Mouse (Mus musculus): Measurements from ENCODE around the gene Olig2. TPM values are rescaled to one million over a fixed set of nuclear protein-coding genes. Genes with fewer than 3 reads are reported as not detected.

Gene Olig2
- not detected in 2 replicates for polyA plus RNA-seq (2015; fragmentation: Nextera tagmentation; extraction: Ambion mirVana)

GRCm38 (mm10) chr16:91225233-91226037 is at the start of gene Olig2:
TSS of gene Olig2 (plus strand) at chr16:91225457.
- Histone ChIP-seq H3K27ac (ENCODE audit: low read length) (no peak within 1 kb of the TSS), H3K36me3 (ENCODE audit: control insufficient read depth, insufficient read depth) (no peaks in the 10 kb centered on the region), H3K4me3 (ENCODE audit: low read depth, low read length) (no peak within 1 kb of the TSS), H3K4me1 (ENCODE audit: control insufficient read depth, low read depth, low read length) (no peaks in the 10 kb centered on the region), H3K27me3 (ENCODE audit: control insufficient read depth, insufficient read depth, low read depth, low read length) (peaks cover 100% of the 10 kb centered on the region), H3K9ac (ENCODE audit: low read depth, low read length) (no peak within 1 kb of the TSS), H3K4me2 (ENCODE audit: low read depth, low read length) (no peak within 1 kb of the TSS), H3K9me3 (replicated peaks; ENCODE audit: control insufficient read depth, low read length) (no peaks in the 10 kb centered on the region)
- ATAC-seq (ENCODE audit: low read depth), result no peak
- WGBS (ENCODE audit: insufficient replicate concordance), result under 1% methylated on average over 53 of the region's 53 CpGs

DNA sequence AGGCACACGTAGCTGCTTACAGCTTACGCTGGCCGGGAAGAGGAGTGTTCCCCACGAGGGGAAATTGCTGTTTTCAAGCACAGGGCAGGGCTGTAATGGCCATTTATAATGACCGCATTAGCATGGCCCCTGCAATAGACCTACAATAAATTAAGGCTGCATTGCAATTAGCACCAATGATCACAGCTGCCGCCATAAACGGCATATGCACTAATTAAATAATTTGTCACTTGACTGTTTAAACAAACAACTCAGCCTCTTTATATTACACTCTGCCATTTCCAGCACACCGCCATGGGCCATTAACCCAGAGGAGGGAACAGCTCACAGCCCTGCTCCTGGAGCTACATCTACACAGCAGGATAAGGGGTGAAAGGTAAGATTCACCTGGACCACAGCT is 49.4 kb upstream of the Olig2 start:
- no peaks in the 10 kb centered on the region; the same call in 1 of the 2 replicates for H3K27me3 ChIP-seq (ENCODE audit: control insufficient read depth, insufficient read depth, low read depth, low read length)
- no peak overlapping the region for H3K4me2 ChIP-seq (ENCODE audit: low read depth, low read length)
- WGBS (ENCODE audit: insufficient replicate concordance), result 43% methylated on average over 8 of the region's 8 CpGs
- H3K9ac ChIP-seq (ENCODE audit: low read depth, low read length), result no peak overlapping the region
- no peaks in the 10 kb centered on the region for H3K9me3 ChIP-seq (replicated peaks; ENCODE audit: control insufficient read depth, low read length)
- H3K4me3 ChIP-seq (ENCODE audit: low read depth, low read length), result no peak overlapping the region
- H3K4me1 ChIP-seq (ENCODE audit: control insufficient read depth, low read depth, low read length), result no peaks in the 10 kb centered on the region
- ATAC-seq (ENCODE audit: low read depth), result no peak
- no peaks in the 10 kb centered on the region for H3K36me3 ChIP-seq (ENCODE audit: control insufficient read depth, insufficient read depth)
- no peak overlapping the region for H3K27ac ChIP-seq (ENCODE audit: low read length)

DNA sequence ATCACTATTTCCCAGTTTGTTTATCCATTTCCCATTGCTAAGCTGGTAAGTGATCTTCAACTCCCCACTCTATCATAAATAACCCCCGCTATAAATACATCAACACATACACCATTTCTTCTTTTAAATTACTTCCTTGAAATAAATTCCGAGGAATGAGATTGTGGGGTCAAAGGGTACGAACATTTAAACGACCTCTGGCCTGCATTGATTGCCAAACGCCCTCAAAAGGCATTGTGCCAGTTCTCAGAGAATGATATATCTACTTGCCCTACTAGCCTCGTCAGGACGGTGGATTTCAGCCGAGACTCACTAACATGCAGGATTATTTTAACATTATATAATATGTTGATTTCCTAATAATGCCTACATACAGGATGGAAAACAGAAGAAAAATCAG is 38.2 kb upstream of the Olig2 start:
- 56% methylated on average over 8 of the region's 8 CpGs for WGBS (ENCODE audit: insufficient replicate concordance)
- no peak for ATAC-seq (ENCODE audit: low read depth)
- no peak overlapping the region for H3K4me3 ChIP-seq (ENCODE audit: low read depth, low read length)

DNA sequence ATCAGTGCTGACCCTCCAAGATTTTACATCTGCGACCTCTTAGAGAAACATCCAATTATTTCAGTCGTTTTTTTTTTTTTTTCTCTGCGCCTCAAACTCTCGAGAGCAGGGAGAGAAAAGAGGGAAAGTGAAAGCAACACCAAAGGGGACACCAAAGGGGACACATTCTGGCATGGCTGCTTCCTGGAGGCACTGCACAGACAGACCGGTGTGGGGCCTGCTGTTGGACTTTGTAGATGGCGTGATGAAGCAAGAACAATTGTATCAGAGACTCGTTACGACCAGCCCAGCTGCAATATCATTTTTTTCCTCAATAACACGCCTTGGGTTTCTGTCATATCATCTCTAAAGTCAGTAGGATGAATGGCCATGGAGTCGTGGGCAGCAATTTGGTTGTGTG is 37.6 kb upstream of the Olig2 start:
- no peaks in the 10 kb centered on the region for H3K9me3 ChIP-seq (replicated peaks; ENCODE audit: control insufficient read depth, low read length)
- H3K4me3 ChIP-seq (ENCODE audit: low read depth, low read length), result no peak overlapping the region
- no peak overlapping the region for H3K9ac ChIP-seq (ENCODE audit: low read depth, low read length)
- H3K36me3 ChIP-seq (ENCODE audit: control insufficient read depth, insufficient read depth), result no peaks in the 10 kb centered on the region
- H3K4me1 ChIP-seq (ENCODE audit: control insufficient read depth, low read depth, low read length), result no peaks in the 10 kb centered on the region
- H3K4me2 ChIP-seq (ENCODE audit: low read depth, low read length), result no peak overlapping the region
- 58% methylated on average over 10 of the region's 10 CpGs for WGBS (ENCODE audit: insufficient replicate concordance)
- ATAC-seq (ENCODE audit: low read depth), result no peak
- H3K27me3 ChIP-seq (ENCODE audit: control insufficient read depth, insufficient read depth, low read depth, low read length), result no peaks in the 10 kb centered on the region
- no peak overlapping the region for H3K27ac ChIP-seq (ENCODE audit: low read length)

More for the DNA sequence above, 38.2 kb upstream of the Olig2 start:
- Histone ChIP-seq H3K9ac (ENCODE audit: low read depth, low read length) (no peak overlapping the region), H3K27ac (ENCODE audit: low read length) (no peak overlapping the region), H3K9me3 (replicated peaks; ENCODE audit: control insufficient read depth, low read length) (no peaks in the 10 kb centered on the region), H3K27me3 (ENCODE audit: control insufficient read depth, insufficient read depth, low read depth, low read length) (no peaks in the 10 kb centered on the region), H3K4me1 (ENCODE audit: control insufficient read depth, low read depth, low read length) (no peaks in the 10 kb centered on the region), H3K36me3 (ENCODE audit: control insufficient read depth, insufficient read depth) (no peaks in the 10 kb centered on the region), H3K4me2 (ENCODE audit: low read depth, low read length) (no peak overlapping the region)

- Histone ChIP-seq H3K36me3 (ENCODE audit: control insufficient read depth, insufficient read depth) (no peaks in the 10 kb centered on the region), H3K4me1 (ENCODE audit: control insufficient read depth, low read depth, low read length) (no peaks in the 10 kb centered on the region), H3K9me3 (replicated peaks; ENCODE audit: control insufficient read depth, low read length) (no peaks in the 10 kb centered on the region), H3K4me3 (ENCODE audit: low read depth, low read length) (no peak overlapping the region), H3K4me2 (ENCODE audit: low read depth, low read length) (no peak overlapping the region), H3K9ac (ENCODE audit: low read depth, low read length) (no peak overlapping the region), H3K27ac (ENCODE audit: low read length) (no peak overlapping the region), H3K27me3 (ENCODE audit: control insufficient read depth, insufficient read depth, low read depth, low read length) (no peaks in the 10 kb centered on the region)
- WGBS (ENCODE audit: insufficient replicate concordance), result 52% methylated on average over 12 of the region's 12 CpGs
- no peak for ATAC-seq (ENCODE audit: low read depth)
Observed at GRCm38 (mm10) chr16:91188304-91188703, 37.0 kb upstream of the Olig2 start.

DNA sequence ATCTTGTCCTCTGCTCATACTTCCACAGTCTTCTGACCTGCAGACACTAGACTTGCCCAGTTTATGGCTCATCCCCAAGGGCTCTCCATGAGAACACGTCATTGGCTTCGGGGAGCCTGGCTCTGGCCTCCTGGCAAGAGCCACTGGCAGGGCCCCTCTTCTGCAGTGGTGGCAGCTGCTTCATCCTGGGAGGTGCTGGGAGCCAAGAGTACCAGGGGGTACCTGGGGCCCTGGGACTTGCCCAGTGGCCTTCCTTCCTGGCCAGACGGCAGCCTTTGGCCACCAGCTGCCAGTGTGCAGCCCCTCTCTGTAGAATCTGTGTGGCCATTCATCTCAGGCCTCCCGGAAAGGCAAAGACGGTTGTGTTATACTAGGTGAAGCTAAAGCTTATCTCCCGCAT is 34.0 kb upstream of the Olig2 start:
- 56% methylated on average over 6 of the region's 6 CpGs for WGBS (ENCODE audit: insufficient replicate concordance)
- H3K36me3 ChIP-seq (ENCODE audit: control insufficient read depth, insufficient read depth), result no peaks in the 10 kb centered on the region

GRCm38 (mm10) chr16:91191663-91192237 is 33.5 kb upstream of the Olig2 start:
- no peak for ATAC-seq (ENCODE audit: low read depth)
- 60% methylated on average over 9 of the region's 9 CpGs for WGBS (ENCODE audit: insufficient replicate concordance)

More for the DNA sequence above, 34.0 kb upstream of the Olig2 start:
- no peak overlapping the region for H3K27ac ChIP-seq (ENCODE audit: low read length)
- no peak overlapping the region for H3K4me3 ChIP-seq (ENCODE audit: low read depth, low read length)
- H3K9ac ChIP-seq (ENCODE audit: low read depth, low read length), result no peak overlapping the region
- ATAC-seq (ENCODE audit: low read depth), result no peak
- H3K4me2 ChIP-seq (ENCODE audit: low read depth, low read length), result no peak overlapping the region
- no peaks in the 10 kb centered on the region; the same call in 1 of the 2 replicates for H3K9me3 ChIP-seq (replicated peaks; ENCODE audit: control insufficient read depth, low read length)
- no peaks in the 10 kb centered on the region for H3K27me3 ChIP-seq (ENCODE audit: control insufficient read depth, insufficient read depth, low read depth, low read length)
- H3K4me1 ChIP-seq (ENCODE audit: control insufficient read depth, low read depth, low read length), result no peaks in the 10 kb centered on the region

DNA sequence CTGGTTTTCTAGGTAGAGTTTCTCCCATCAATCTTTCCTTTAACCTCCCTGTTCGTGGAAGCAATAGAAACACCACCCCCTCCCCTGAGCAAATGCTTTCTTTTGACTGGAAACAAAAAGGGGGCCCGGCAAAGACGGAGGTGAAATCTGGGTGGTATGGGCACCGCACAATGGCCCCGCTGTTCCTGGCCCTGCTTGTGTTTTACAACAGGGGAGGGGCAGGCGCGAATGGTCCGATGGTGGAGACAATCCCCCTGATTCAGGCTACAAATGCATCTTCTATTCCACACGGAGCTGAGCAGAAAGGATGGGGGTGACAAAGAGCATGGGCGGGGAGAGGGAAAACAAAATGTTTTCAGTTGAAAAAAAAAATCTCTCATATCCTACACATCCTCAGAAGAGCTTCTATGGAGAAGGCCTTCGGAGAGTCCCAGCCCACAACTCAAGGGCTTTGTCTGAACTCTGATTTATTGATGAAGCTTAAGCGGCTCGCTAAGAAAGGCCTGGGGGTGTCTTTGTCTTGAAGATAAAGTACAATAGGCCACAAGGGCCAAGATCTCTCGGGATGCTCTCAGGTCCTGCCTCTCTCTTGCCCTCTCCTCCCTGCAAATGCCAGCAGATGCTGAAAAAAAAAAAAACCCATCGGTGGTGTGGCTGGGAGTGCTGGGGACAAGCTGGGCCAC is 32.4 kb upstream of the Olig2 start:
- Histone ChIP-seq H3K9me3 (replicated peaks; ENCODE audit: control insufficient read depth, low read length) (no peaks in the 10 kb centered on the region; the same call in 1 of the 2 replicates), H3K9ac (ENCODE audit: low read depth, low read length) (no peak overlapping the region), H3K36me3 (ENCODE audit: control insufficient read depth, insufficient read depth) (no peaks in the 10 kb centered on the region), H3K4me3 (ENCODE audit: low read depth, low read length) (no peak overlapping the region), H3K27ac (ENCODE audit: low read length) (no peak overlapping the region), H3K27me3 (ENCODE audit: control insufficient read depth, insufficient read depth, low read depth, low read length) (no peaks in the 10 kb centered on the region), H3K4me2 (ENCODE audit: low read depth, low read length) (no peak overlapping the region), H3K4me1 (ENCODE audit: control insufficient read depth, low read depth, low read length) (no peaks in the 10 kb centered on the region)
- no peak for ATAC-seq (ENCODE audit: low read depth)
- WGBS (ENCODE audit: insufficient replicate concordance), result 53% methylated on average over 15 of the region's 15 CpGs

More at GRCm38 (mm10) chr16:91191663-91192237, 33.5 kb upstream of the Olig2 start:
- no peaks in the 10 kb centered on the region for H3K27me3 ChIP-seq (ENCODE audit: control insufficient read depth, insufficient read depth, low read depth, low read length)
- H3K4me2 ChIP-seq (ENCODE audit: low read depth, low read length), result no peak overlapping the region
- no peak overlapping the region for H3K4me3 ChIP-seq (ENCODE audit: low read depth, low read length)
- H3K9me3 ChIP-seq (replicated peaks; ENCODE audit: control insufficient read depth, low read length), result no peaks in the 10 kb centered on the region; the same call in 1 of the 2 replicates
- no peak overlapping the region for H3K9ac ChIP-seq (ENCODE audit: low read depth, low read length)
- no peak overlapping the region for H3K27ac ChIP-seq (ENCODE audit: low read length)
- no peaks in the 10 kb centered on the region for H3K4me1 ChIP-seq (ENCODE audit: control insufficient read depth, low read depth, low read length)
- no peaks in the 10 kb centered on the region for H3K36me3 ChIP-seq (ENCODE audit: control insufficient read depth, insufficient read depth)
